Mouse (Mus musculus) adipocyte (in vitro differentiated cells): Measurements from ENCODE around the gene Ern2.

Source experiments
- DNase-seq: peaks from one replicate; pipeline ENCODE4 v3.0.0-alpha.2; 2016; ENCODE audit warnings: low spot score

Gene Ern2

GRCm38 (mm10) chr7:122158915-122159902 is 26.8 kb downstream of the Ern2 start, which contains the start of gene Plk1:
Plk1 (plus strand) TSS chr7:122159439.
- peak; percentile 74 for DNase-seq

DNA sequence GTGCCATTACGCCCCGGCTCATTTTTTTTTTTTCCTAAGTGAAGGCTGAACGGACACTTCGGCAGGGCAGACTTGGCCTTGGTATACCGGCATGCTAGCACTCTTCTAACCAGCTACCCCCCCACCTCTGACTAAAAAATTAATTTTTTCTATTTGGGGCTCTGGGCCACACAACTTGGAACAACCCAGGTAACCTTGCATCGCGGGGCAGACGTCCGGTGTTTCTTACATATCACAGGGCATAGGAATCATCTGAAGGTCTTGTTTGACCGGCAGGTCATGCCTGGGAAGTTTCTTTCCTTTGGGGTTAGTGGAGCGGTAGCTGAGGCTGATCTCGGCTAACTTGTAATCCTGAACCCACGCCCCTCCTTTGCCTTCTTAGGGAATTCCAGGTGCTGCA is 27.5 kb downstream of the Ern2 start:
- DNase-seq = no peak

- DNase-seq = no peak
Observed at GRCm38 (mm10) chr7:122152473-122152872, 33.5 kb downstream of the Ern2 start.

GRCm38 (mm10) chr7:122140991-122141390 is 45.0 kb downstream of the Ern2 start:
- peak; percentile 33 for DNase-seq

- no peak for DNase-seq
Observed at GRCm38 (mm10) chr7:122138190-122138589, 47.8 kb downstream of the Ern2 start.

DNA sequence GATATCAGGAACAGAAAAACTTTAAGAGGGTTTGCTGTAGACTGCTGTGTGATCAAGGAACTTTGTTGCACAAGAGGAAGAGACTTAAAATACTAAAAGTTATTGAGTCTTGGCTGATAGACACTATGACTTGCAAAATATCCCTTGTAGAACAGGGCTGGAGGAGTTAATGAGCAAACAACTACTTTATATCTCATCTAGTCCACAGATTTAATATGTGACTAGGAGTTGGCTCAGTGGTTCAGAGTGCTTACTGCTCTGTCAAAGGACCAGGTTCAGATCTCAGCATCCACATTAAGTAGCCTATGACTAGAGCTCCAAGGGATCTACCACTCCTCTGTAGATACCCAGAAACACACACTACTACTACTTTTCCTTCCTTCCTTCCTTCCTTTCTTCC is 48.9 kb downstream of the Ern2 start:
- DNase-seq = no peak

- peak; percentile 21 for DNase-seq
Observed at GRCm38 (mm10) chr7:122135070-122135469, 50.9 kb downstream of the Ern2 start.

DNA sequence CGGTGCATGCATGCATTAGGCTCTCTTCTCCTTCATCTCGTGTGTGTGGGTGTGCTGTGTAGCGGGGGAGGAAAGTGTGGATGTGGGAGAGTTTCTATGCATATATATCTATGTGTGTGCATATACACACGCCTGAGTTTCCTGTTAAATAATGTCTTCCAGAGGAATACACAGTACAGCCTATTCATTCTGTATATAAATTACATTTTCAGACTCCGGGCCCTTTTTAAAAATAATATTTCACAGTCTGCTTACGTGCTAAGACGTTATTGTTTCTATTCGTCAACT is 52.7 kb downstream of the Ern2 start:
- DNase-seq = no peak

DNA sequence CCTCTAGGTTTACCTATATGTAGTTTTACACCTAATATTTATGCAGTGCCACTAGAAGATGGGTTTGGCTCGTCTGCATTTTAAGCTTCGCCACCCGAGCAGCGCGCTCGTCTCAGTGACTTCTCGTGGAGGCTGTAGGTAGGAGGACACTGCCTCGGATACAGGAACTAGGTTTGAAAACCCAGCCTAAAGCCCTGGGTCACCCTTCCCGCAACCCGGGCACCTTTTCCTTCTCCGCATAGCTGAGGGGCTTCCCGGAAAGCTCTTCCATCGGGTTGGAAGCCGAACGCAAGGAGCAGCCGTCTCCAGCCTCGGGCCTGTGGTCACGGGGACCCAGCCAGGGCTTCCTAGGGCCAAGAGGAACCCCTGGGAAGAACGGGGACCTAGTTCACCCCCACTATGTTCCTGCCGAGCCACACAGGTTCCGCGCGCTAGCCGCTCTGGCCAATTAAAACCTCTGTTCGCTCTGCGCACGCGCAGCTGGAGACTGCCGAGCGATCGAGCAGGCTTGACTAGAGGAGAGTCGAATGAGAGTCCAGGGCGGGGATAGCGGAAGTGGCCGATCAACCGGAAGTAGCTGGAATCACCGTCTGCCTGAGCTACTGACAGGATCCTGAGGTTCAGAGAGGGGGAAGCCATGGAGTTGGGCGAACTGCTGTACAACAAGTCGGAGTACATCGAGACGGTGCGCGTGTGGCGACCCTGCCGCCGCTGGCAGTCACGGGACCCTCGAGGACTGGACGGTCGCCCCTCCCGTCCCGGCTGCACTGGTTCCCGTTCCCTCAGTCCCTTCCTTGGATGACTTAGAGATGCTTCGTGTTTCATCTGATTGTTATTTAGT is 53.3 kb downstream of the Ern2 start, which contains the start of the genes Palb2 and Dctn5:
TSS of gene Palb2 (minus strand) at position 489 of the 841 bp plus-strand sequence.
TSS of gene Dctn5 (plus strand) at position 545 of the 841 bp plus-strand sequence.
- DNase-seq = peak; percentile 94

DNA sequence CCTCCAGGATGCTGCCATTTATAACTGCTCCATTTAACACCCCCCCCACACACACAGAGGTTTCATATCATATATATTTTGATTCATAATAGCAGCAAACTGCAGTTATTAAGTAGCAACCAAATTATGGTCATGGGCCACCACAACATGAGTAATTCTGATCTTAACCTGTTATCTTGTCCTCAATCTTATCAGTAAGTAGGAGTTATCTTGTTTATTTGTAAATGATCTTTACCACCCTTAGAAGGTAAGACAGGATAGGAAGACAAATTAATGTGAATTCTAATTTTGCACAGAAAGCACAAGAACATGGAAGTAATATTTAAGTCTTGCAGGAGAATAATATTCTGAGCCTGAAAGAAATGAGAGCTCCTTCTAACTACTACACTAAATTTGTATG is 54.2 kb downstream of the Ern2 start:
- DNase-seq = no peak

DNA sequence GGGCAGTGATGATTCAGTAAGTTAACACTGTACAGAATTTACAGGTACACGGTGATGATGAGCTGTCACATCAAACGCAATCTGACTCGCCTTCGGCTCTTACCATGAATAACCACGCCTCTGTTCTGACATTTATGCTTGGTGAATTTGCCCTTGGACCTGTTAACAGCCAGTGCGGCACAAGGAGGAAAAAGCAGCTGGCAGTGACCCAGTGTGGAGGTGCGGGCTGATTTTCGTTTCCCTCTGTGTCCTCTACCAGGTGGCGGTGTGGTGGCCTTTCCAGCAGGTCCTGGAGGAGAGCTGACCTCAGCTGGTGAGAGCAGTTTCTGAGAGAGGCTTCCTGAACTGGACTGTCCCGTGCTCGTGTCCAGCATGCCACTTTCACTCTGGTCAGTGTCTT is 59.1 kb downstream of the Ern2 start:
- no peak for DNase-seq

DNA sequence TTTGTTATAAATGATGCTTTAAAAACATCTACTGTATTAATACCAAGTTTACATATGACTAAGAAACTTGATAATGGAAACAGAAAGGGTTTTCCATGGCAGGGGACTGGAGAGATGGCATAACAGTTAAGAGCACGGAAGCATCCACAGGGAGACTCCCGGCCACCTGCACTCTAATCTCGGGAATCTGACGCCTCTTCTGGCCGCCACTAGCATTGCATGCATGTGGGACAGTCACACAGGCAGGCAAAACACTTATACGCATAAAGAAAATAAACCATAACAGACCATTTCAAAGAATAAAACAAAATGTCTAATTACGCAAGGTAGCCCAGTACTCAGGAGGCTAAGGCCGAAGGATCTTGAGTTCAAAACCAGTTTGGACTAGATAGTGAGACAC is 60.4 kb downstream of the Ern2 start:
- DNase-seq = no peak

DNA sequence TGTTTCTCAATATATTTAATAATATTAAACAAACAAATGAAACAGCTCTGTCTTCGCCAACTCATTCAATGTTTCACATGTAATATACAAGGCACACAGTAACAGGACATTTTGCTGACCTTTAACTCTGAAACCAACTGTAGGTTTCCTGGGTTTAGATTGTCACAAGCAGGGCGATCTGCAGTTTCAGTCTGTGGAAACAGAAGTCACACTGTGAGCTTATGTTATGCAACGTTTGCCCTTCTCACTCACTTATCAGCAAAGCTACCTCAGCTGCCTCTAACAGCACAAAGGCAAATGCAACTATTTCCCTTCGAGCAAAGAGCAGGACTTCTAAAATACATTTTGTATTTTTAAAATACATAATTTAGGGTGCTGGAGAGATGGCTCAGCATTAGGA is 62.5 kb downstream of the Ern2 start:
- DNase-seq = peak; percentile 14
